Comparison of ENCODE assay signal across 18 mouse cellular contexts in genomic region chr2:34718196-34718595, GRCm38 (mm10). TPM values are rescaled to one million over a fixed set of nuclear protein-coding genes. Genes with fewer than 3 reads are reported as not detected.
A peak's percentile ranks its signal among the peaks of the same experiment; 100 is the strongest.
DNase-seq lines count a peak whose midpoint lies in the region; ATAC-seq and TF ChIP-seq lines count a peak whose summit lies in the region.
"Had no signal": no experiment of that assay in that cellular context is flagged by ENCODE, and none has a peak within 500 bp of the region (broad histone marks: within the 10 kb centered on the region; RNA-seq: fewer than 3 reads in every experiment).

No protein-coding gene starts in this region.

- DNase-seq in liver, adult 2 months (ENCODE audit: extremely low read depth, low read depth, low spot score), result no peak
- DNase-seq in liver, embryonic 11.5 days (ENCODE audit: low spot score), result no peak
- DNase-seq in thymus, postnatal 14 days, result peak; percentile 27
- no peak for DNase-seq in hindbrain, embryonic 10.5 days (ENCODE audit: low spot score)
- DNase-seq in right cerebral cortex, adult 2 months (ENCODE audit: low spot score in 2 of 2), result no peak
- DNase-seq: cerebellum, adult 9-10 months; kidney, postnatal 14 days; layer of hippocampus, postnatal 36 days; spleen, adult 18-20 months had no signal

- WGBS in liver, adult 2 months, result 80% methylated on average over 2 of the region's 2 CpGs
- WGBS in liver, embryonic 11.5 days, result 84% methylated on average over 2 of the region's 2 CpGs
- 88% methylated on average over 2 of the region's 2 CpGs for WGBS in hindbrain, embryonic 10.5 days

- H3K36me3 ChIP-seq in liver, adult 2 months (ENCODE audit: control insufficient read depth, insufficient read depth, low read length), result peaks cover 58% of the 10 kb centered on the region
- H3K36me3 ChIP-seq in liver, embryonic 11.5 days (ENCODE audit: control insufficient read depth, insufficient read depth, low read length), result peaks cover 35% of the 10 kb centered on the region
- H3K36me3 ChIP-seq in E14TG2a.4 (ENCODE audit: insufficient read depth, low read length), result peaks cover 70% of the 10 kb centered on the region
- peaks cover 90% of the 10 kb centered on the region for H3K36me3 ChIP-seq in hindbrain, embryonic 10.5 days

- no peak overlapping the region for H3K9ac ChIP-seq in liver, adult 2 months (ENCODE audit: low read depth, low read length)
- H3K9ac ChIP-seq in liver, embryonic 11.5 days (ENCODE audit: low read depth, low read length), result no peak overlapping the region
- H3K9ac ChIP-seq: heart, embryonic 13.5 days; hindbrain, embryonic 15.5 days; midbrain, embryonic 15.5 days; neural tube, embryonic 13.5 days had no signal

- H3K27ac ChIP-seq in liver, adult 2 months (replicated peaks; ENCODE audit: insufficient read depth, low read depth, low read length), result no peak overlapping the region
- H3K27ac ChIP-seq in liver, embryonic 11.5 days (ENCODE audit: low read depth, low read length), result no peak overlapping the region
- H3K27ac ChIP-seq in hindbrain, embryonic 10.5 days, result no peak overlapping the region
- H3K27ac ChIP-seq: embryonic facial prominence, embryonic 10.5 days; forebrain, embryonic 10.5 days; heart, embryonic 13.5 days; hindbrain, embryonic 15.5 days; midbrain, embryonic 15.5 days; neural tube, embryonic 13.5 days had no signal

- no peak overlapping the region for H3K4me2 ChIP-seq in liver, embryonic 11.5 days
- H3K4me2 ChIP-seq: heart, embryonic 13.5 days; hindbrain, embryonic 15.5 days; midbrain, embryonic 15.5 days; neural tube, embryonic 13.5 days had no signal

- H3K4me3 ChIP-seq in liver, adult 2 months (ENCODE audit: insufficient read depth, low read depth, low read length), result no peak overlapping the region
- H3K4me3 ChIP-seq in liver, embryonic 11.5 days (ENCODE audit: low read depth, low read length), result no peak overlapping the region
- no peak overlapping the region for H3K4me3 ChIP-seq in E14TG2a.4 (replicated peaks; ENCODE audit: low read length)
- H3K4me3 ChIP-seq in hindbrain, embryonic 10.5 days, result no peak overlapping the region
- H3K4me3 ChIP-seq: embryonic facial prominence, embryonic 10.5 days; forebrain, embryonic 10.5 days; heart, embryonic 13.5 days; hindbrain, embryonic 15.5 days; midbrain, embryonic 15.5 days; neural tube, embryonic 13.5 days had no signal

- no peak for TF ChIP-seq POLR2A in liver, adult 2 months (IDR thresholded peaks at IDR 0.05; ENCODE audit: extremely low read depth, insufficient read depth, low read length)

- H3K9me3 ChIP-seq in liver, embryonic 11.5 days (ENCODE audit: control insufficient read depth, low read length), result no peaks in the 10 kb centered on the region
- H3K9me3 ChIP-seq in E14TG2a.4 (ENCODE audit: low read length), result no peaks in the 10 kb centered on the region
- no peaks in the 10 kb centered on the region for H3K9me3 ChIP-seq in hindbrain, embryonic 10.5 days
- H3K9me3 ChIP-seq: embryonic facial prominence, embryonic 10.5 days; forebrain, embryonic 10.5 days; G1E; heart, embryonic 13.5 days; hindbrain, embryonic 15.5 days; midbrain, embryonic 15.5 days; neural tube, embryonic 13.5 days had no signal

- TF ChIP-seq CTCF in liver, adult 2 months (IDR thresholded peaks at IDR 0.05; ENCODE audit: low read depth, low read length), result 0 out of 2 replicates have a peak, but pooled peaks have one; percentile 18
- 0 out of 2 replicates have a peak, but pooled peaks have one; percentile 3 for TF ChIP-seq CTCF in E14TG2a.4 (conservative IDR thresholded peaks at IDR 0.05; ENCODE audit: low read length)

- no peaks in the 10 kb centered on the region; the same call in 1 of the 2 replicates for H3K79me2 ChIP-seq in liver, adult 2 months (ENCODE audit: control insufficient read depth, insufficient read depth, low read length)

- ATAC-seq in liver, embryonic 11.5 days (replicated peaks; ENCODE audit: low FRiP score), result no peak
- ATAC-seq in common myeloid progenitor, adult 5-6 weeks (replicated peaks; ENCODE audit: low read depth, poor library complexity, severe bottlenecking), result 0 out of 2 replicates have a peak, but pooled peaks have one; percentile 36
- ATAC-seq: midbrain, embryonic 15.5 days had no signal

- no peaks in the 10 kb centered on the region for H3K4me1 ChIP-seq in liver, adult 2 months (ENCODE audit: control insufficient read depth, insufficient read depth, low read length)
- H3K4me1 ChIP-seq in liver, embryonic 11.5 days (replicated peaks; ENCODE audit: control insufficient read depth, insufficient read depth, low read length), result no peaks in the 10 kb centered on the region
- no peaks in the 10 kb centered on the region for H3K4me1 ChIP-seq in E14TG2a.4 (replicated peaks; ENCODE audit: low read depth, low read length)
- H3K4me1 ChIP-seq in hindbrain, embryonic 10.5 days (replicated peaks), result no peaks in the 10 kb centered on the region
- H3K4me1 ChIP-seq: embryonic facial prominence, embryonic 10.5 days; forebrain, embryonic 10.5 days; heart, embryonic 13.5 days; hindbrain, embryonic 15.5 days; midbrain, embryonic 15.5 days; neural tube, embryonic 13.5 days had no signal

- no peaks in the 10 kb centered on the region for H3K27me3 ChIP-seq in liver, adult 2 months (ENCODE audit: control insufficient read depth, insufficient read depth, low read length)
- no peaks in the 10 kb centered on the region for H3K27me3 ChIP-seq in liver, embryonic 11.5 days (replicated peaks; ENCODE audit: control insufficient read depth, insufficient read depth, low read length)
- H3K27me3 ChIP-seq in E14TG2a.4 (ENCODE audit: insufficient read depth, low read length), result no peaks in the 10 kb centered on the region
- H3K27me3 ChIP-seq in hindbrain, embryonic 10.5 days (ENCODE audit: insufficient read depth, poor library complexity, severe bottlenecking), result no peaks in the 10 kb centered on the region
- H3K27me3 ChIP-seq: heart, embryonic 13.5 days; hindbrain, embryonic 15.5 days; midbrain, embryonic 15.5 days; neural tube, embryonic 13.5 days had no signal

RNA-seq across cellular contexts. Expression of gene Gapvd1, which starts 36.8 kb away (rescaled TPM):
- 32.4 and 37.1 TPM in 2 replicates for total RNA-seq in liver, adult 2 months (2014; rRNA removed)
- 9.2 and 10.6 TPM in 2 replicates for polyA plus RNA-seq in liver, adult 2 months (2012; rRNA removed)
- polyA plus RNA-seq in liver, embryonic 11.5 days (2014; fragmentation: Nextera tagmentation; extraction: Ambion mirVana), result 80.3 and 88.3 TPM in 2 replicates
- 89.8 and 97.4 TPM in 2 replicates for total RNA-seq in common myeloid progenitor, adult 5-6 weeks (2017)
- 90.4 and 94.0 TPM in 2 replicates for polyA plus RNA-seq in hindbrain, embryonic 10.5 days (2016; fragmentation: Nextera tagmentation; extraction: Ambion mirVana)

RNA-seq across cellular contexts. Expression of gene Hspa5, which starts 53.6 kb away (rescaled TPM):
- 843 and 1,003 TPM in 2 replicates for total RNA-seq in liver, adult 2 months (2014; rRNA removed)
- 1,344 and 1,475 TPM in 2 replicates for polyA plus RNA-seq in liver, adult 2 months (2012; rRNA removed)
- polyA plus RNA-seq in liver, embryonic 11.5 days (2014; fragmentation: Nextera tagmentation; extraction: Ambion mirVana), result 964 and 1,028 TPM in 2 replicates
- 891 and 930 TPM in 2 replicates for total RNA-seq in common myeloid progenitor, adult 5-6 weeks (2017)
- polyA plus RNA-seq in hindbrain, embryonic 10.5 days (2016; fragmentation: Nextera tagmentation; extraction: Ambion mirVana), result 614 and 918 TPM in 2 replicates
